Comparison of ENCODE assay signal across 30 mouse cellular contexts in the genomic region with DNA sequence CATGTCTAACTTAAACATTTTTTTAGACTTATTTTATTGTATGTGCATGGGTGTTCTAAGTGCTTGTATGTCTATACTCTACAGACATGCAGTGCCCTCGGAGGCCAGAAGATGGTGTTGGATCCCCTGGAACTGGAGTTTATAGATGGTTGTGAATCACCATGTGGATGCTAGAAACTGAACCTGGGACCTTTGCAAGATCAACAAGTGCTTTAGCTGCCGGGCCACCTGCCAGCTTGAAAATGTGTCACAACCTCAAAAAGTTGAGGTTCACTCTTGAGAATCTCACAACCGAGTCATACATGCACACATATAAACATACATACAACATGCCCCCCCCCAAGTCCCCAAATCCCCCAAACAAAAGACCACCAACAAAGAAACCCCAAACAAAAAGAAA. TPM values are rescaled to one million over a fixed set of nuclear protein-coding genes. Genes with fewer than 3 reads are reported as not detected.
A peak's percentile ranks its signal among the peaks of the same experiment; 100 is the strongest.
DNase-seq lines count a peak whose midpoint lies in the region; ATAC-seq and TF ChIP-seq lines count a peak whose summit lies in the region.
"Had no signal": no experiment of that assay in that cellular context is flagged by ENCODE, and none has a peak within 500 bp of the region (broad histone marks: within the 10 kb centered on the region; RNA-seq: fewer than 3 reads in every experiment).

No protein-coding gene starts in this region.

- no peaks in the 10 kb centered on the region for H3K9me3 ChIP-seq in heart, embryonic 10.5 days
- H3K9me3 ChIP-seq in midbrain, embryonic 10.5 days (replicated peaks) = no peaks in the 10 kb centered on the region
- no peaks in the 10 kb centered on the region for H3K9me3 ChIP-seq in midbrain, embryonic 16.5 days (replicated peaks; ENCODE audit: control insufficient read depth, low read length, poor library complexity, severe bottlenecking)
- H3K9me3 ChIP-seq: forebrain, embryonic 10.5 days; heart, embryonic 15.5 days; limb, embryonic 13.5 days; liver, embryonic 15.5 days; midbrain, embryonic 15.5 days; neural tube, embryonic 13.5 days had no signal

- H3K36me3 ChIP-seq in heart, embryonic 10.5 days = no peaks in the 10 kb centered on the region
- no peaks in the 10 kb centered on the region for H3K36me3 ChIP-seq in midbrain, embryonic 10.5 days
- no peaks in the 10 kb centered on the region for H3K36me3 ChIP-seq in midbrain, embryonic 16.5 days (ENCODE audit: control insufficient read depth, insufficient read depth, low read length)
- H3K36me3 ChIP-seq: forebrain, embryonic 10.5 days; heart, embryonic 15.5 days; limb, embryonic 13.5 days; liver, embryonic 15.5 days; midbrain, embryonic 15.5 days; neural tube, embryonic 13.5 days had no signal

- H3K4me3 ChIP-seq in heart, embryonic 10.5 days = no peak overlapping the region
- H3K4me3 ChIP-seq in midbrain, embryonic 10.5 days = no peak overlapping the region
- no peak overlapping the region for H3K4me3 ChIP-seq in midbrain, embryonic 16.5 days (ENCODE audit: low read depth, low read length)
- H3K4me3 ChIP-seq in bone marrow, adult 2 months (replicated peaks; ENCODE audit: control insufficient read depth, low read depth, low read length) = no peak overlapping the region
- H3K4me3 ChIP-seq: forebrain, embryonic 10.5 days; heart, adult 2 months; heart, embryonic 15.5 days; limb, embryonic 13.5 days; liver, embryonic 15.5 days; midbrain, embryonic 15.5 days; myocyte; neural tube, embryonic 13.5 days had no signal

- DNase-seq in heart, embryonic 10.5 days (ENCODE audit: low spot score) = peak; percentile 52
- no peak for DNase-seq in heart, postnatal 10 days
- DNase-seq in midbrain, embryonic 10.5 days (ENCODE audit: low spot score) = peak; percentile 8
- DNase-seq in A20 (ENCODE audit: low read depth, low spot score) = peak; percentile 30
- DNase-seq in right cerebral cortex, postnatal 4 days = no peak
- DNase-seq: adrenal gland, postnatal 14 days; B cell, adult 2 months; cerebellum, adult 9-10 months; gastrocnemius, postnatal 25 days; heart, adult 2 months; heart, postnatal 4 days; kidney, adult 9 months; kidney, postnatal 36 days; layer of hippocampus, adult 9-11 months; lung, postnatal 4 days; retina, postnatal 1 day; thymus, postnatal 36 days had no signal

- no peak for TF ChIP-seq CTCF in bone marrow, adult 2 months (IDR thresholded peaks at IDR 0.05; ENCODE audit: control insufficient read depth, insufficient read depth, low read length)

- intact Hi-C loops in heart, postnatal 10 days (cut with DNase I) = loop anchor here (1.0 to 10.0 kb wide), 3 partner anchors 160 to 835 kb away; a partner anchor contains a TSS

- no peak for TF ChIP-seq POLR2A in bone marrow, adult 2 months (IDR thresholded peaks at IDR 0.05; ENCODE audit: borderline replicate concordance, control insufficient read depth, low read depth, low read length)

- H3K9ac ChIP-seq in midbrain, embryonic 16.5 days (ENCODE audit: low read depth, low read length) = no peak overlapping the region
- H3K9ac ChIP-seq: heart, embryonic 15.5 days; limb, embryonic 13.5 days; liver, embryonic 15.5 days; midbrain, embryonic 15.5 days; neural tube, embryonic 13.5 days had no signal

- H3K27ac ChIP-seq in heart, embryonic 10.5 days = no peak overlapping the region
- no peak overlapping the region for H3K27ac ChIP-seq in midbrain, embryonic 10.5 days (replicated peaks)
- no peak overlapping the region for H3K27ac ChIP-seq in midbrain, embryonic 16.5 days (ENCODE audit: low read length)
- peak overlapping the region; percentile 17; the same call in 1 of the 2 replicates for H3K27ac ChIP-seq in bone marrow, adult 2 months (ENCODE audit: control insufficient read depth, insufficient read depth, low read depth, low read length, poor library complexity)
- H3K27ac ChIP-seq: heart, adult 2 months; heart, embryonic 15.5 days; limb, embryonic 13.5 days; liver, embryonic 15.5 days; midbrain, embryonic 15.5 days; neural tube, embryonic 13.5 days had no signal

- no peak for ATAC-seq in midbrain, embryonic 16.5 days
- ATAC-seq: hindbrain, embryonic 16.5 days; intestine, embryonic 16.5 days had no signal

- H3K27me3 ChIP-seq in heart, embryonic 10.5 days (ENCODE audit: insufficient read depth, poor library complexity, severe bottlenecking) = no peaks in the 10 kb centered on the region
- H3K27me3 ChIP-seq in midbrain, embryonic 10.5 days (ENCODE audit: low read depth, poor library complexity, severe bottlenecking) = no peaks in the 10 kb centered on the region
- H3K27me3 ChIP-seq in midbrain, embryonic 16.5 days (ENCODE audit: control insufficient read depth, insufficient read depth, low read depth, low read length) = no peaks in the 10 kb centered on the region
- H3K27me3 ChIP-seq: CH12.LX; heart, embryonic 15.5 days; limb, embryonic 13.5 days; liver, embryonic 15.5 days; midbrain, embryonic 15.5 days; neural tube, embryonic 13.5 days had no signal

- peaks cover 16% of the 10 kb centered on the region for H3K4me1 ChIP-seq in heart, embryonic 10.5 days
- peaks cover 17% of the 10 kb centered on the region for H3K4me1 ChIP-seq in midbrain, embryonic 10.5 days
- peaks cover 3% of the 10 kb centered on the region; the same call in 1 of the 2 replicates for H3K4me1 ChIP-seq in midbrain, embryonic 16.5 days (ENCODE audit: control insufficient read depth, insufficient read depth, low read length)
- H3K4me1 ChIP-seq in bone marrow, adult 2 months (ENCODE audit: control insufficient read depth, insufficient read depth, low read length) = peaks cover 3% of the 10 kb centered on the region
- H3K4me1 ChIP-seq: limb, embryonic 13.5 days had no signal

- 87% methylated on average over 3 of the region's 3 CpGs for WGBS in heart, embryonic 10.5 days
- 93% methylated on average over 3 of the region's 3 CpGs for WGBS in midbrain, embryonic 10.5 days
- WGBS in midbrain, embryonic 16.5 days = 91% methylated on average over 3 of the region's 3 CpGs
- 78% methylated on average over 3 of the region's 3 CpGs for WGBS in bone marrow, adult 2 months

- no peak overlapping the region for H3K4me2 ChIP-seq in midbrain, embryonic 16.5 days (ENCODE audit: low read length)
- H3K4me2 ChIP-seq: heart, embryonic 15.5 days; limb, embryonic 13.5 days; liver, embryonic 15.5 days; midbrain, embryonic 15.5 days; neural tube, embryonic 13.5 days had no signal

RNA-seq across cellular contexts. Expression of a gene that starts 54.8 kb away (rescaled TPM):
- 38.0 and 59.9 TPM in 2 replicates for polyA plus RNA-seq in heart, embryonic 10.5 days (2016; fragmentation: Nextera tagmentation; extraction: Ambion mirVana)
- 10 to 100 TPM in 1 of 2 experiments, 1 to 10 TPM in 1; 8.9 to 12.4 TPM for total RNA-seq in heart, postnatal 10 days (2021)
- 1.4 and 1.5 TPM in 2 replicates for polyA plus RNA-seq in midbrain, embryonic 10.5 days (2016; fragmentation: Nextera tagmentation; extraction: Ambion mirVana)
- 1.6 and 1.7 TPM in 2 replicates for polyA plus RNA-seq in midbrain, embryonic 16.5 days (2015; fragmentation: Nextera tagmentation; extraction: Ambion mirVana)
- polyA plus RNA-seq in bone marrow, adult 2 months (2011; ENCODE audit: insufficient read depth, insufficient read length, low replicate concordance, missing spikeins) = 1.2 TPM in 1 of 2 replicates, not detected in the other
- total RNA-seq: CH12.LX; megakaryocyte-erythroid progenitor cell, adult 5-6 weeks had no signal
- polyA plus RNA-seq: myocyte had no signal

Comparison
In these comparisons a context has a peak if more than half of its experiments do, and no peak if none do; other contexts are left out.
1. DNase-seq: peak in heart, embryonic 10.5 days (single experiment), midbrain, embryonic 10.5 days (single experiment) and A20 (single experiment); none in heart, postnatal 10 days (0 of 2) and right cerebral cortex, postnatal 4 days (single experiment).
2. RNA of a gene that starts 54.8 kb away (polyA plus RNA-seq): 38.0 to 59.9 TPM in heart, embryonic 10.5 days; 1.6 to 1.7 TPM in midbrain, embryonic 16.5 days, 1.4 to 1.5 TPM in midbrain, embryonic 10.5 days and 1.2 TPM in bone marrow, adult 2 months; every median in the first group is over 10 times any median in the second.